Mouse (Mus musculus): ENCODE data around the gene 1110032A03Rik. TPM values are rescaled to one million over a fixed set of nuclear protein-coding genes. Genes with fewer than 3 reads are reported as not detected.
A peak's percentile ranks its signal among the peaks of the same experiment; 100 is the strongest.

The 1110032A03Rik gene
- polyA plus RNA-seq, 1 experiment from 2014 or later, result 36.8 TPM

DNA sequence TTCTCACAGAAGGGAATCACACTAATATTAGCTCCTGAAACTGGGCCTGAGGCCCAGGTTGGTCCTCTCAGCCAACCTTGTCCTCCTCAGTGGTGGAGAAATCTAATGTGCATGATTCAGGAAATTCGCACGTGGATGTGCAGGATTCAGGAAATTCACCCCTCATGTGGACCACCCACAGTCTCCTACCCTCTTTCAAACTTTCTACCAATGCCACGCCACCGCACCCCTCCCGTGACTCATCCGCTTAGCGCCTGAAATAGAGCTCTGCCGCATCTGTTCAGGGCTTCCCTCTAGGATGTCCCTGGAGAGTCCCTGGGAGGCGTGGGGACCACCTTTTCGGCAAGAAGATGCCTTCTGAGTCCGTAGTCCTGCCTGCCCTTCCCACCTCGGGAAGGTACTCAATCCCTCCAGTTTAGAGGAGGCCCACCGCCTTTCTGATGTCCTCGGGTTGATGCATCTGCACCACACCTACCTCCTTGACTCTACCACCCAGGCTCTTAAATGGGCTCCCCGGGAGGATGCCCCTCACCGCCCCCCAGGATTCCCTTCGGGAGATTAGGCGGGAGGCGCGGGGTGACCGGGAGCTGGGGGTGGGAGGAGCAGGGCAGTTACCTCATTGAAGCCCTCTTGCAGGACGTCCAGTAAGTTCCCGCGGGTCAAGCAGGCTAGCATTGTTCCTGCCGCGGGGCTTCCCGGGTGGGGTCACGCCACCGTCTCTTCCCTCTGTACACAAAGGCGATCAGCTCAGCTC, 48.0 kb downstream of the 1110032A03Rik start:
- no peaks in the 10 kb centered on the region for H3K9me3 ChIP-seq (ENCODE audit: control insufficient read depth, low read length)
- H3K27ac ChIP-seq (replicated peaks), result no peak overlapping the region
- peaks cover 3% of the 10 kb centered on the region; the same call in 1 of the 2 replicates for H3K4me1 ChIP-seq (replicated peaks; ENCODE audit: control insufficient read depth, insufficient read depth)
- H3K36me3 ChIP-seq (ENCODE audit: control insufficient read depth, insufficient read depth, low read length), result no peaks in the 10 kb centered on the region
- ATAC-seq (ENCODE audit: low FRiP score, low TSS enrichment), result no peak
- no peak for DNase-seq (ENCODE audit: low spot score)
- TF ChIP-seq EP300 (optimal IDR thresholded peaks at IDR 0.05) (no peak), CTCF (IDR thresholded peaks at IDR 0.05; ENCODE audit: low read depth) (no peak)
- peak overlapping the region; percentile 64 for H3K9ac ChIP-seq (ENCODE audit: low read length)
- peak overlapping the region; percentile 57 for H3K4me3 ChIP-seq (ENCODE audit: low read depth, low read length)
- WGBS, result 9% methylated on average over 30 of the region's 30 CpGs
- H3K4me2 ChIP-seq (replicated peaks; ENCODE audit: low read depth), result peak overlapping the region; percentile 85
- H3K27me3 ChIP-seq (ENCODE audit: control insufficient read depth, insufficient read depth, low read length), result no peaks in the 10 kb centered on the region

GRCm38 (mm10) chr9:50725921-50726590, 49.3 kb downstream of the 1110032A03Rik start:
- ATAC-seq (ENCODE audit: low FRiP score, low TSS enrichment), result no peak
- H3K27ac ChIP-seq (replicated peaks), result no peak overlapping the region
- H3K4me2 ChIP-seq (replicated peaks; ENCODE audit: low read depth), result no peak overlapping the region
- H3K4me3 ChIP-seq (ENCODE audit: low read depth, low read length), result no peak overlapping the region
- H3K36me3 ChIP-seq (ENCODE audit: control insufficient read depth, insufficient read depth, low read length), result no peaks in the 10 kb centered on the region
- no peak for TF ChIP-seq EP300 (optimal IDR thresholded peaks at IDR 0.05)
- no peak for TF ChIP-seq CTCF (IDR thresholded peaks at IDR 0.05; ENCODE audit: low read depth)
- DNase-seq (ENCODE audit: low spot score), result no peak
- no peaks in the 10 kb centered on the region for H3K9me3 ChIP-seq (ENCODE audit: control insufficient read depth, low read length)
- H3K9ac ChIP-seq (ENCODE audit: low read length), result no peak overlapping the region
- 53% methylated on average over 8 of the region's 8 CpGs for WGBS
- H3K27me3 ChIP-seq (ENCODE audit: control insufficient read depth, insufficient read depth, low read length), result no peaks in the 10 kb centered on the region
- peaks cover 4% of the 10 kb centered on the region; the same call in 1 of the 2 replicates for H3K4me1 ChIP-seq (replicated peaks; ENCODE audit: control insufficient read depth, insufficient read depth)

GRCm38 (mm10) chr9:50724661-50725330, 50.5 kb downstream of the 1110032A03Rik start:
- TF ChIP-seq CTCF (IDR thresholded peaks at IDR 0.05; ENCODE audit: low read depth) (no peak), EP300 (optimal IDR thresholded peaks at IDR 0.05) (no peak)
- no peaks in the 10 kb centered on the region for H3K36me3 ChIP-seq (ENCODE audit: control insufficient read depth, insufficient read depth, low read length)
- no peaks in the 10 kb centered on the region for H3K9me3 ChIP-seq (ENCODE audit: control insufficient read depth, low read length)
- H3K27ac ChIP-seq (replicated peaks), result no peak overlapping the region
- DNase-seq (ENCODE audit: low spot score) (no peak), ATAC-seq (ENCODE audit: low FRiP score, low TSS enrichment) (no peak)
- peaks cover 6% of the 10 kb centered on the region; the same call in 1 of the 2 replicates for H3K4me1 ChIP-seq (replicated peaks; ENCODE audit: control insufficient read depth, insufficient read depth)
- 68% methylated on average over 3 of the region's 3 CpGs for WGBS
- no peak overlapping the region for H3K4me2 ChIP-seq (replicated peaks; ENCODE audit: low read depth)
- no peak overlapping the region for H3K4me3 ChIP-seq (ENCODE audit: low read depth, low read length)
- H3K27me3 ChIP-seq (ENCODE audit: control insufficient read depth, insufficient read depth, low read length), result no peaks in the 10 kb centered on the region
- H3K9ac ChIP-seq (ENCODE audit: low read length), result no peak overlapping the region

GRCm38 (mm10) chr9:50724147-50724546, 51.2 kb downstream of the 1110032A03Rik start:
- Histone ChIP-seq H3K4me1 (replicated peaks; ENCODE audit: control insufficient read depth, insufficient read depth) (peaks cover 6% of the 10 kb centered on the region; the same call in 1 of the 2 replicates), H3K4me3 (ENCODE audit: low read depth, low read length) (no peak overlapping the region), H3K36me3 (ENCODE audit: control insufficient read depth, insufficient read depth, low read length) (no peaks in the 10 kb centered on the region), H3K9ac (ENCODE audit: low read length) (no peak overlapping the region), H3K27me3 (ENCODE audit: control insufficient read depth, insufficient read depth, low read length) (no peaks in the 10 kb centered on the region), H3K27ac (replicated peaks) (no peak overlapping the region), H3K4me2 (replicated peaks; ENCODE audit: low read depth) (no peak overlapping the region), H3K9me3 (ENCODE audit: control insufficient read depth, low read length) (no peaks in the 10 kb centered on the region)
- no peak for ATAC-seq (ENCODE audit: low FRiP score, low TSS enrichment)
- WGBS, result 78% methylated on average over 2 of the region's 2 CpGs
- no peak for DNase-seq (ENCODE audit: low spot score)
- TF ChIP-seq EP300 (optimal IDR thresholded peaks at IDR 0.05), result no peak

DNA sequence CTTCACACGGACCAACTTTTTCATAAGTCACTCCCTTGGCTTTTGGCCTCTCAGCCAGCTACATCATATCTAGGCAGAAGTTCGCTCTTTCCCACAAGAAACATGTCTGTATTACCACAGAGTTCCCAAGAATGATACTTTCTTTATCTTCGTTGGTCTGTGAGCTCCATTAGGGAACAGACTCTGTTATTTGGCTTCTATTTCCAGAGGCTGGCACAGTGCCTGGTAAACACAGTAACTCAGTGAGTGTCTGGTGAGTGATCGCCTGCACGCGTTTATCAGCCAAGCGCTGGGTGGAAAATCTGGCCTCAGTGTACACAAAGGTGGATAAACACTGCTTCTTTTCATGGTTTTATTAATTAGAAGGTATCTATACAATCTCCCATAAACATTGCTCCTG, 51.9 kb downstream of the 1110032A03Rik start:
- H3K4me1 ChIP-seq (replicated peaks; ENCODE audit: control insufficient read depth, insufficient read depth), result peaks cover 6% of the 10 kb centered on the region; the same call in 1 of the 2 replicates
- WGBS, result 8% methylated on average over 7 of the region's 7 CpGs
- peak overlapping the region; percentile 58 for H3K27ac ChIP-seq (replicated peaks)

More for the DNA sequence above, 51.9 kb downstream of the 1110032A03Rik start:
- Histone ChIP-seq H3K27me3 (ENCODE audit: control insufficient read depth, insufficient read depth, low read length) (no peaks in the 10 kb centered on the region), H3K36me3 (ENCODE audit: control insufficient read depth, insufficient read depth, low read length) (no peaks in the 10 kb centered on the region), H3K9ac (ENCODE audit: low read length) (0 out of 2 replicates have a peak overlapping the region, but pooled peaks have one; percentile 18), H3K4me3 (ENCODE audit: low read depth, low read length) (peak overlapping the region; percentile 13; the same call in 1 of the 2 replicates), H3K4me2 (replicated peaks; ENCODE audit: low read depth) (peak overlapping the region; percentile 37), H3K9me3 (ENCODE audit: control insufficient read depth, low read length) (no peaks in the 10 kb centered on the region)
- DNase-seq (ENCODE audit: low spot score), result peak; percentile 72
- TF ChIP-seq CTCF (IDR thresholded peaks at IDR 0.05; ENCODE audit: low read depth) (no peak), EP300 (optimal IDR thresholded peaks at IDR 0.05) (no peak)
- ATAC-seq (ENCODE audit: low FRiP score, low TSS enrichment), result peak; percentile 37; the same call in 1 of the 2 replicates
